Mouse (Mus musculus): ENCODE results near the gene Eng.

DNA sequence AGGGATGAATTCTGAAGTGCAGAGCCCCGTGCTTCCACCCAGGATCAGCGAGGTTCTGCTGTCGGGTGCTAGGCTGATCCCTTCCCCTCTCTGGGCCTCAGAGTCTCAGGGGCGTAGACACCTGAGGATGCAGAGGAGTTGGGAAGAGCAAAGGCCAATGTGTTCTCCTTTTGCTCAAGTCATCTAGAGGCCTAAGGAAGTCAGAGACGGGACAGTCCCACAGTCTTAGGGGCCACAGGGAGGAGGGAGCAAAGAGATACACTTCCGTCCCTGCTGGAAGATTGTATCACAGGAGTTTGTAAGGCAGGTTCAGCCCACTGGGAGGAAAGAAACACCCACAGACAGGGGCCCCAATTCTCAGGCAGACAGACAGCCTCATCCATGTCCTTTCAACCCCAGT is 75.7 kb downstream of the Eng start:
- TF ChIP-seq CTCF (IDR thresholded peaks at IDR 0.05): no peak
- no peak for TF ChIP-seq POLR2A (IDR thresholded peaks at IDR 0.05; ENCODE audit: insufficient read depth, low read depth, low read length)
- no peak for TF ChIP-seq EP300 (IDR thresholded peaks at IDR 0.05; ENCODE audit: insufficient read depth, low read depth, low read length)

Measured in heart, adult 2 months (tissue).